Mouse (Mus musculus) left cerebral cortex, postnatal 4 days (tissue): ENCODE results near the gene Slc16a7. TPM values are rescaled to one million over a fixed set of nuclear protein-coding genes. Genes with fewer than 3 reads are reported as not detected.

Source experiments
- DNase-seq: peaks from one replicate; pipeline ENCODE4 v3.0.0-alpha.2; 2022
- intact Hi-C: fragments of 180-260 bp; cut with DNase I; formaldehyde crosslinking; loops from one replicate; pipeline ENCODE4 v1.15.1; 2025
- total RNA-seq, 2 experiments: library from RNA; stranded (reverse); gene quantifications; 2 replicates each; pipeline ENCODE4 v1.2.3; 2021

The Slc16a7 gene
- total RNA-seq, 2 experiments from 2014 or later, result 105 to 128 TPM

- intact Hi-C loops, result no loop called here
- DNase-seq, result no peak
These were observed 175.5 kb downstream of the Slc16a7 start for GRCm38 (mm10) chr10:125213805-125214204.

- no peak for DNase-seq
These were observed 201.7 kb downstream of the Slc16a7 start for GRCm38 (mm10) chr10:125187544-125187943.

GRCm38 (mm10) chr10:125185387-125185786, 203.9 kb downstream of the Slc16a7 start:
- no peak for DNase-seq
- intact Hi-C loops, result no loop called here

More at GRCm38 (mm10) chr10:125187544-125187943, 201.7 kb downstream of the Slc16a7 start:
- intact Hi-C loops, result no loop called here

- no peak for DNase-seq
- intact Hi-C loops, result no loop called here
These were observed 205.1 kb downstream of the Slc16a7 start for GRCm38 (mm10) chr10:125184146-125184545.

- intact Hi-C loops, result no loop called here
- DNase-seq, result no peak
These were observed 206.7 kb downstream of the Slc16a7 start for GRCm38 (mm10) chr10:125182545-125182944.

- no peak for DNase-seq
- intact Hi-C loops, result no loop called here
These were observed 211.5 kb downstream of the Slc16a7 start for GRCm38 (mm10) chr10:125177782-125178181.

- no peak for DNase-seq
- intact Hi-C loops, result no loop called here
These were observed 214.1 kb downstream of the Slc16a7 start for GRCm38 (mm10) chr10:125175013-125175650.

GRCm38 (mm10) chr10:125171625-125172024, 217.6 kb downstream of the Slc16a7 start:
- intact Hi-C loops, result no loop called here
- no peak for DNase-seq

- no peak for DNase-seq
- intact Hi-C loops, result no loop called here
These were observed 218.1 kb downstream of the Slc16a7 start for GRCm38 (mm10) chr10:125171154-125171553.
